Mouse (Mus musculus): ENCODE data around the gene Rxra.

GRCm38 (mm10) chr2:27734800-27735199, 58.6 kb downstream of the Rxra start:
- no peak for TF ChIP-seq CTCF (IDR thresholded peaks at IDR 0.05; ENCODE audit: low read depth, low read length)
- no peak for TF ChIP-seq TAL1 (conservative IDR thresholded peaks at IDR 0.05; ENCODE audit: low read depth, low read length)
- no peak for TF ChIP-seq GATA1 (IDR thresholded peaks at IDR 0.05; ENCODE audit: borderline replicate concordance, low read length)
- no peak for TF ChIP-seq POLR2AphosphoS5 (IDR thresholded peaks at IDR 0.05; ENCODE audit: insufficient replicate concordance, low read depth, low read length)
- no peak for TF ChIP-seq GATA2 (IDR thresholded peaks at IDR 0.05; ENCODE audit: borderline replicate concordance, low read depth, low read length)
